8 mouse cellular contexts compared by ENCODE assay signal in the genomic region with DNA sequence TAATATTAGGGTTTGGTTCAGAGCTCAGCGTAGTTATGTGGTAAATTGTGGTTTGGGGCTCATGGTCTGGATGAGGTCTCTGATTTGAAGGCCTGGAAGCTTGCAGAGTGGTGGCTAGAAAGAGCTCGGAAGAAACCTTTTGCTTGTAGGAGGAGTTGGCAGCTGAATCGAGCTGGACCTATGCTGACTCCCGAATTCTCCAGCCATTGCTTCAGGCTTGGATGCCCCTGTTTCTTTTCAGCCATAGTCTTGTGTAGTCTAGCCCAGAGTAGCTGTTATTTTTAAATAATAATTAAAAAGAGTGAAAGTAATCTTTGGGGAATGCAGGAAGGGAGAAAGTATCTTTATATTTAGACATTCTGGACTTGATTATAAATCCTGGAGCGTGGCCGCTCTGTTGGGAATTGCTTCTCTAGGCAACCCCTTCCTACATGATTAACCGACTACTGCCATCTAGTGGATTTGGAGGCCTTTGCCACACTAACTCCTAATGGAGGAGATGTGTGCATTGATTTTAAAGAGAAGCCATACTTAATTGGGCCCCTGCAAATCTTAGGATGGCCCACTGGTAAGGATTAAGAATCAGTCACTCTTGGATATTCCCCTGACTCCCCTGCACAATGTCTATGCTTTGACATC.
DNase-seq lines count a peak whose midpoint lies in the region; ATAC-seq lines count a peak whose summit lies in the region.

No protein-coding gene starts in this region.

- no peaks in the 10 kb centered on the region for H3K36me3 ChIP-seq in embryonic facial prominence, embryonic 13.5 days
- no peaks in the 10 kb centered on the region for H3K36me3 ChIP-seq in neural tube, embryonic 12.5 days

- peak overlapping the region; percentile 50 for H3K4me2 ChIP-seq in embryonic facial prominence, embryonic 13.5 days
- peak overlapping the region; percentile 21; the same call in 1 of the 2 replicates for H3K4me2 ChIP-seq in neural tube, embryonic 12.5 days (replicated peaks)

- no peak overlapping the region for H3K9ac ChIP-seq in embryonic facial prominence, embryonic 13.5 days
- no peak overlapping the region for H3K9ac ChIP-seq in neural tube, embryonic 12.5 days

- H3K27ac ChIP-seq in embryonic facial prominence, embryonic 13.5 days, result peak overlapping the region; percentile 51; the same call in 1 of the 2 replicates
- no peak overlapping the region for H3K27ac ChIP-seq in neural tube, embryonic 12.5 days

- H3K4me1 ChIP-seq in embryonic facial prominence, embryonic 13.5 days, result peaks cover 6% of the 10 kb centered on the region; the same call in 1 of the 2 replicates
- H3K4me1 ChIP-seq in neural tube, embryonic 12.5 days, result peaks cover 4% of the 10 kb centered on the region; the same call in 1 of the 2 replicates

- no peaks in the 10 kb centered on the region for H3K27me3 ChIP-seq in embryonic facial prominence, embryonic 13.5 days
- H3K27me3 ChIP-seq in neural tube, embryonic 12.5 days (replicated peaks), result no peaks in the 10 kb centered on the region

- no peaks in the 10 kb centered on the region; the same call in 1 of the 2 replicates for H3K9me3 ChIP-seq in embryonic facial prominence, embryonic 13.5 days
- no peaks in the 10 kb centered on the region for H3K9me3 ChIP-seq in neural tube, embryonic 12.5 days

- intact Hi-C loops in left cerebral cortex, postnatal 36 days (cut with DNase I), result loop anchor here (1.0 to 10.0 kb wide), 5 partner anchors 227 to 677 kb away; a partner anchor contains a TSS

- 17% methylated on average over 7 of the region's 7 CpGs for WGBS in embryonic facial prominence, embryonic 13.5 days
- 22% methylated on average over 7 of the region's 7 CpGs for WGBS in neural tube, embryonic 12.5 days

- DNase-seq in A20 (ENCODE audit: low read depth, low spot score), result peak; percentile 4
- peak; percentile 79 for DNase-seq in adrenal gland, postnatal 14 days
- peak; percentile 28 to 54 for DNase-seq in heart, adult 9 months (ENCODE audit: low spot score in 2 of 2)
- peak; percentile 56 to 67 for DNase-seq in kidney, adult 8-10 months
- DNase-seq in left cerebral cortex, postnatal 36 days (ENCODE audit: low spot score in 2 of 2), result peak; percentile 56 to 64
- peak; percentile 53 for DNase-seq in yolk sac, embryonic 10.5 days (ENCODE audit: low spot score)

- H3K4me3 ChIP-seq in embryonic facial prominence, embryonic 13.5 days, result peak overlapping the region; percentile 20; the same call in 1 of the 2 replicates
- no peak overlapping the region for H3K4me3 ChIP-seq in neural tube, embryonic 12.5 days

- ATAC-seq in embryonic facial prominence, embryonic 13.5 days (ENCODE audit: insufficient number of reproducible peaks, insufficient read depth, low FRiP score, low TSS enrichment, low read depth), result 0 out of 2 replicates have a peak, but pooled peaks have one; percentile 43
- ATAC-seq in neural tube, embryonic 12.5 days (ENCODE audit: low FRiP score, low read depth), result no peak

Comparison
In these comparisons a context has a peak if more than half of its experiments do, and no peak if none do; other contexts are left out.
1. DNase-seq: peak in every context shown above with its lines; median percentile 79 in adrenal gland, postnatal 14 days; 62 in kidney, adult 8-10 months; 60 in left cerebral cortex, postnatal 36 days; 53 in yolk sac, embryonic 10.5 days; 41 in heart, adult 9 months; 4 in A20.